Mouse (Mus musculus) intestine, embryonic 16.5 days (tissue): ENCODE results near the gene Cenpv. TPM values are rescaled to one million over a fixed set of nuclear protein-coding genes. Genes with fewer than 3 reads are reported as not detected.
A peak's percentile ranks its signal among the peaks of the same experiment; 100 is the strongest.

Experiments used
- ATAC-seq: fragments of 200-750 bp; cut with Nextera tagmentation; 2 replicates; pipeline ENCODE4 v1.8.0; 2017; ENCODE audit warnings: moderate TSS enrichment, moderate library complexity
- H3K27ac ChIP-seq: fragments of 300-500 bp; sonication (generic); 2 replicates; pipeline ENCODE4 v1.5.1; 2014; ENCODE audit warnings: mild to moderate bottlenecking, low read length
- H3K27me3 ChIP-seq: fragments of 300-500 bp; sonication (generic); replicated peaks from 2 replicates; pipeline ENCODE4 v1.6.1; 2014; ENCODE audit warnings: low read length, control low read depth, mixed read lengths; ENCODE audit not compliant: control insufficient read depth, insufficient read depth
- H3K36me3 ChIP-seq: fragments of 300-500 bp; sonication (generic); 2 replicates; pipeline ENCODE4 v1.6.1; 2014; ENCODE audit warnings: low read length, control low read depth; ENCODE audit not compliant: control insufficient read depth, insufficient read depth
- H3K4me1 ChIP-seq: fragments of 300-500 bp; sonication (generic); 2 replicates; pipeline ENCODE4 v1.6.1; 2014; ENCODE audit warnings: low read length, control low read depth, mixed read lengths; ENCODE audit not compliant: control insufficient read depth, insufficient read depth
- H3K4me2 ChIP-seq: fragments of 300-500 bp; sonication (generic); 2 replicates; pipeline ENCODE4 v1.6.1; 2014; ENCODE audit warnings: low read depth, low read length, control low read depth
- H3K4me3 ChIP-seq: fragments of 300-500 bp; sonication (generic); 2 replicates; pipeline ENCODE4 v1.5.1; 2014; ENCODE audit warnings: mild to moderate bottlenecking, low read length
- H3K9ac ChIP-seq: fragments of 300-500 bp; sonication (generic); 2 replicates; pipeline ENCODE4 v1.6.1; 2014; ENCODE audit warnings: low read depth, low read length
- H3K9me3 ChIP-seq: fragments of 300-500 bp; sonication (generic); 2 replicates; pipeline ENCODE4 v1.6.1; 2016; ENCODE audit warnings: low read length, control low read depth; ENCODE audit not compliant: control insufficient read depth
- whole genome bisulfite sequencing: fragments of 180-500 bp; shearing (Covaris S2); extraction: QIAGEN DNeasy Blood & Tissue Kit; methylation state at CpG from one replicate; pipeline ENCODE4 v1.1.7; 2014; 5-methylcytosine and 5-hydroxymethylcytosine counted together
- polyA plus RNA-seq: library from polyadenylated mRNA; unstranded; fragments of >200 nt; fragmentation: Nextera tagmentation; extraction: Ambion mirVana; gene quantifications from 2 replicates; pipeline ENCODE4 v1.2.1, GENCODE M21; 2015

Cenpv gene
- polyA plus RNA-seq, result 6.8 and 17.9 TPM in 2 replicates

DNA sequence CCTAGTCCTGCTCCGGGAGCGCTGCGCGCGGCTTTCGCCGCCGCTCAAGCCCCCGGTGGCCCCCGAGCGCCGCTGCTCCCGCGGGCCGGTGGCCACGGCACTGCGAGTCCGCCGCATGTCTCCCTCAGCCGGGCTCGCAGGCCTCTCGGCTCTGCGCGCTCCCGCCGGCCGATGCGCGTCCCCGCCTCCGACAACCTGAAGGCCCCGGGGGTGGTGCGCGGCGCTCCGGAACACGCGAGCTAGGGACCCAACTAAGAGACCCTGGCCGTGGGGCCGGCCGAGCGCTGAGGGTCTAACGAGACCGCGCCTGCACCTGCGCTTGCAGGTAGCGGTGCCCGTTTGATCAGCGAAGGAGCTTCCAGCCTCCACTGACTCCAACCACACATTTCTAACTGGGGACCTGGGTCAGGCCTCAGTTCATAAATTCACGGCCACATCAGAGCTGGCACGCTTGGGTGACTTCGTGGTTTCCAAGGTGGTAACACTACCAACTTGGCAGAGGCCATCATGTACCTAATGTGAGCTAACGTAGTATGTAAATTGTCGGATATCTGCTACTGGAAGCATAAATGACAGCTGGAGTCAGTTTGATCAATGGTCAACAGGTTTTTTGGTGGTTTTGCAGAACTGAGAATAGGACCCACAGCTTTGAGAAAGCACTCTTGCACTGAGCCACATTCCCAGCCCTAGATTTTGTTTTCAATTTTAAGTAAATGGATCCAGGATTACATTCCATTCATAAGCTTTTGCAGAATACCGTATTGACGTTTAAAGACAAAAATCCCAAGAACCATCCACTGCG is at the start of gene Cenpv:
TSS of gene Cenpv (minus strand) at position 173 of the 802 bp plus-strand sequence.
- Histone ChIP-seq H3K27ac (peak within 1 kb of the TSS; percentile 76), H3K4me2 (peak within 1 kb of the TSS; percentile 91), H3K4me3 (peak within 1 kb of the TSS; percentile 85), H3K4me1 (peaks cover 10% of the 10 kb centered on the region; the same call in 1 of the 2 replicates), H3K36me3 (no peaks in the 10 kb centered on the region), H3K9ac (peak within 1 kb of the TSS; percentile 89), H3K27me3 (no peaks in the 10 kb centered on the region), H3K9me3 (no peaks in the 10 kb centered on the region)
- WGBS, result 5% methylated on average over 57 of the region's 57 CpGs
- ATAC-seq, result peak; percentile 87

DNA sequence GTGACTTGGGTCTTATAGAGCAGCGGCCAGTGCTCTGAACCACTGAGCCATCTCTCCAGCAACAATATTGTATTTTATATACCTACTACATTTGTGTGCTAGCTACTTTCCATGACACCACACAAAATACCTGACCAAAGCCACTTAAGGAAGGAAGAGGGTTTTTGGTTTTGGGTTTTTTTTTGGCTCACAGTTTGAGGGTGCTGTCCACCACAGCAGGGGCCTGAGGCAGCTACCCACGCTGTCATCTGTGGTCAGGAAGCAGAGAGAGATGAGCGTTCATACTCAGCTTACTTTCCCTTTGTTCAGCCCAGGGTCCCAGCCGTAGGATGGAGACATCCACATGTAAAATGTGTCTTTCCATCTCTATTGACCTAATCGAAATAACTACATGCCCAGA is 48.0 kb upstream of the Cenpv start:
- Histone ChIP-seq H3K36me3 (no peaks in the 10 kb centered on the region), H3K4me3 (no peak overlapping the region), H3K9ac (no peak overlapping the region), H3K9me3 (no peaks in the 10 kb centered on the region), H3K4me1 (peaks cover 10% of the 10 kb centered on the region; the same call in 1 of the 2 replicates), H3K27me3 (no peaks in the 10 kb centered on the region), H3K27ac (no peak overlapping the region), H3K4me2 (no peak overlapping the region)
- no peak for ATAC-seq
- WGBS, result 88% methylated on average over 5 of the region's 5 CpGs

DNA sequence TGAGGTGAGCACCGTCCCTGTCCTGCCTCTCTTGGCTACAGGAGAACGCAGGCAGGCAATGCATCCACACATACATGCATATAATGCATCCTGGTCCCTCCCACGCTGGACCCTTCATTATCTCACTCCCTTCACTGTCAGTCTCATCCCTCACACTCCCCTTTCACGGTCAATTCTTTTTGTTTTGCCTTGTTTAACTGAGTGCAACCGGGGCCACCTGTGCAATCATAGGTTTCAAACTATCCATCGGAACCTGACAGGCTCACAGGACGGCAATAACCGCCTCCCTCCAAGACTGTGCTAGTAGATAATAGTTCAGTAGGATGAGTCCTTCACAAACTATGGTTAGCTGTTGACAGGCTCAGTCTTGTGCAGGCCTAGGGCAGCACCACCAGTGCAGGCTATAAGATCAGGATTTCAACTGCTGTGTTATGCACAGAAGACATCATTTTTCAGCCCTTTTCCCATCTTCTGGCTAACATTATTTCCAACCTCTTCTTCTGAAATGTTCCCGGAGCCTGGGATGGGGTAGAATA is 45.7 kb upstream of the Cenpv start:
- ATAC-seq, result no peak
- Histone ChIP-seq H3K9me3 (no peaks in the 10 kb centered on the region), H3K36me3 (no peaks in the 10 kb centered on the region), H3K4me1 (no peaks in the 10 kb centered on the region), H3K27ac (no peak overlapping the region), H3K9ac (no peak overlapping the region), H3K4me3 (no peak overlapping the region), H3K4me2 (no peak overlapping the region), H3K27me3 (no peaks in the 10 kb centered on the region)
- 69% methylated on average over 9 of the region's 9 CpGs for WGBS

DNA sequence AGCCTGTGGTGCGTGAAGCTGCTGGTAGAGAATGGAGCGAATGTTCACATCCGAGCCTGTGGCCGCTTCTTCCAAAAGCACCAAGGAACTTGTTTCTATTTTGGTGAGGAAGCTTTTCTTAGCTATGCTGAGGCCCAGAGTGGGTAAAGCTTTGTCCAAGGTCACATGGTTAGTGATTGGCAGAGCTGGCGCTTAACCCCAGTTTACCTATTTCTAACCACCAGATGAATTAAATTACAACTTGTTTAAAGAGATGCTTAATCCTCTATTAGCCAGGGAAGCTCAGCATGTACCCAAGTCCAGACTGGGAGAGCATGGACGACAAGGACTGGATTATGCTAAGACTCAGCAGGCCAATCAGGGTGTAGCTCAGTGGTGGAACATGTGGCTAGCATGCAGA is 44.0 kb upstream of the Cenpv start:
- no peak overlapping the region for H3K9ac ChIP-seq
- ATAC-seq, result no peak
- no peak overlapping the region for H3K4me2 ChIP-seq
- no peak overlapping the region for H3K4me3 ChIP-seq
- no peaks in the 10 kb centered on the region for H3K4me1 ChIP-seq
- WGBS, result 75% methylated on average over 6 of the region's 6 CpGs
- no peaks in the 10 kb centered on the region for H3K36me3 ChIP-seq
- no peak overlapping the region for H3K27ac ChIP-seq
- H3K9me3 ChIP-seq, result no peaks in the 10 kb centered on the region
- no peaks in the 10 kb centered on the region for H3K27me3 ChIP-seq

DNA sequence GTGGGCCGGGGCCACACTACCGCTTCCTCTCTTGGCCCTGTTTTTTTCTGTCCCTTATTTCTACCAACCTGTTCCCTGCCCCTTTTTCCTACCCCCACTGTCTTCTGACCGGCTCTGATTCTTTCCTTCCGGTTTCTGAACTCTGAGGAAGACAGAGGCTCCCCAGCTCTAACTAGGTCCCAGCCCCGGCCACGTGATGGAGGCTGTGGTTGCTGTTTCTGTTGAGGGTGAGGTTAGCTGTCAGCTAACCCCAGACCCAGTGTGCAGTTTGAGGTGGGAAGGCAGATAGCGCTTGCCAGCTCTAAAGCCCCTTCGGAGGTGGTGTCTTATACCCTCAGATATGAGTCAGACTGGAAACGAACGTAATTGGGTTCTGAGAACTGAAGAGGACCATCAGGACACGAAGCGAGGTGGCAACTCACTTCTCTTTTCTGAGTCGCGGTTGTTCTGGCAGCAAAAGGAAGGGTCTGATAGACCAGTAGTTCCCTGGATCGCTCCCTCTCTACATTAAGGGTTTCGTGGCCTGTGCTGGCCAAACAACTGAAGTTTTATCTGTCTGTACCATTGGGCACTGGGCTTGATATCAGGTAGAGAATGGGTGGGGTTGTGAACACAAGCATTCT is 37.6 kb upstream of the Cenpv start:
- Histone ChIP-seq H3K9ac (peak overlapping the region; percentile 57; the same call in 1 of the 2 replicates), H3K4me3 (peak overlapping the region; percentile 56), H3K36me3 (no peaks in the 10 kb centered on the region), H3K4me2 (peak overlapping the region; percentile 95), H3K4me1 (peaks cover 3% of the 10 kb centered on the region), H3K27me3 (peaks cover 6% of the 10 kb centered on the region; the same call in 1 of the 2 replicates), H3K9me3 (no peaks in the 10 kb centered on the region), H3K27ac (no peak overlapping the region)
- ATAC-seq, result no peak
- 60% methylated on average over 16 of the region's 16 CpGs for WGBS

DNA sequence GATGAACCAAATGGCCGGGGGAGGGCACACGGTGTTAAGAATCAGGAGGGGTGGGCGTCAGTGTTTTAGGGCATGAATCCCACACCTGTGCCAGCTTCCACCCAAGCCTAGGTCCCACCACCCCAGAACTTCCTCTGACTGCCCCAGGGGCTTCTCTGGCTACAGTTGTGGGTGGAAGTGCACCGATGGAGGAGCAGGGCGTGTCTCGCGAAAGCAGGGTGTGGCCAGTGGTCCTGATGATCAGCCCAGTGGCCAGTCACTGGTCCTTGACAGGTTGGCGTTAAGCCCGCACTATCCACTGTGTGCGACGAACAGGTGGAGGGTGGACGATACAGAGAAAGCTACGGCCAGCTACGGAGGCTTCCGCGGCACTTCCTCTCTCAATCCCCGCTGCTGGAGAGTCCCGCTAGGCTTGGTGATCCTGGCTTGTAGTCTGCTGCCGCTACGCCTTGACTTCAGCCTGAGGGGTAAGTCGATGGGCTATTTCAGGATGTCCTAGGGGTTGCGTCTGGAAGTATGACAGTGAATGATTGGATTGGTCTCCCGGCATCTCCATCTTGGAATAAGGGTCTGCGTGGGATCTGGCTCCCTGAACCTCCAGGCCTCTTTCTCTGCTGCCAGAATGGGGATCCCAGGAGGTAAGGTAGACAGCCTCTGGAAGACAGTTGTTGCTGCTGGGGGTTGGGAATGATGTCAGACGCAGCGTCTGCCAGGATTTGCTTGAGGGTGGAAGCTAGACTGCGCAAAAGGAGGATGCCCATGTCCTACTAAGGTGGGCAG is 36.8 kb upstream of the Cenpv start:
- Histone ChIP-seq H3K4me2 (peak overlapping the region; percentile 95), H3K4me1 (peaks cover 3% of the 10 kb centered on the region), H3K36me3 (no peaks in the 10 kb centered on the region), H3K27ac (0 out of 2 replicates have a peak overlapping the region, but pooled peaks have one; percentile 2), H3K4me3 (peak overlapping the region; percentile 56), H3K27me3 (peaks cover 6% of the 10 kb centered on the region; the same call in 1 of the 2 replicates), H3K9me3 (no peaks in the 10 kb centered on the region), H3K9ac (peak overlapping the region; percentile 57)
- 9% methylated on average over 27 of the region's 27 CpGs for WGBS
- peak; percentile 66 for ATAC-seq

DNA sequence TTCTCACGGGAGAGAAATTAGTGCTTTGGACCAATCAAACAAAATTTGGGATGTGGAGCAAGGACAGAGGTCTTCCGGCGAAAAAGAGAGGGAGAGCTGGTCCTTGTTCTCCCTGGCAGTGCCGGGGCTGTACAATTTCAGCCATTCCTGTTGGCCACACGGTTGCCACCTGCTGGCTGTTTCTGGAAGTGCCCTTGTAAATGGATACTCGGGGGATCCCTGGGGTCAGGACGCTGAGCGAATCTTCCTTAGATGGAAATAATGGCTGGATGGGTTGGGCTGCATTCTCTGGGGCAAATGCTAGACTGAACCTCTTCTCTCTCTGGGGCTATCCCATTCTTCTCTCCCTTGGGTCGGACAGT is 36.2 kb upstream of the Cenpv start:
- 1% methylated on average over 9 of the region's 9 CpGs for WGBS

DNA sequence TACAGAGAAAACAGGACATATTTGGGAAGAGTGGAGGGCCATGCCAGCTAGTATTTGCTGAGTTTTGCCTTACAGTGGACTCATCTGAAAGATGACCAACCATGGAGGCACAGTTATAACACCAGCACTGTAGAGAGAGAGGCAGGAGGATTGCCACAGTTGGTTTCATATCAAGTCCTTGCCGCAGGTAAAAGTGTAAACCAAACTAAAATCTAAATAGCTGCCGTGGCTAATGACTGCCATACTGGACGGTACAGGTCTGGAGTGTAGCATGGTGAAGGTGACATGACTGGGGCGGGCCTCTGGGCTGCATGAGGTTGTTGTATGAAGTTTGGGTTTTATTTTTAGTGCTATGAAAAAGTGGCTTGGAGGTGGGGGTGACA is 35.6 kb upstream of the Cenpv start:
- Histone ChIP-seq H3K27me3 (peaks cover 6% of the 10 kb centered on the region; the same call in 1 of the 2 replicates), H3K27ac (no peak overlapping the region), H3K4me1 (peaks cover 3% of the 10 kb centered on the region), H3K4me2 (no peak overlapping the region), H3K4me3 (no peak overlapping the region), H3K9ac (no peak overlapping the region), H3K9me3 (no peaks in the 10 kb centered on the region), H3K36me3 (no peaks in the 10 kb centered on the region)
- ATAC-seq, result no peak
- WGBS, result 74% methylated on average over 4 of the region's 4 CpGs

More for the DNA sequence above, 36.2 kb upstream of the Cenpv start:
- ATAC-seq, result peak; percentile 77
- peak overlapping the region; percentile 57 for H3K9ac ChIP-seq
- no peaks in the 10 kb centered on the region for H3K36me3 ChIP-seq
- H3K4me1 ChIP-seq, result peaks cover 3% of the 10 kb centered on the region
- peaks cover 6% of the 10 kb centered on the region; the same call in 1 of the 2 replicates for H3K27me3 ChIP-seq
- H3K9me3 ChIP-seq, result no peaks in the 10 kb centered on the region
- H3K4me3 ChIP-seq, result peak overlapping the region; percentile 56
- peak overlapping the region; percentile 95 for H3K4me2 ChIP-seq
- 0 out of 2 replicates have a peak overlapping the region, but pooled peaks have one; percentile 2 for H3K27ac ChIP-seq
